ENCODE assay signal across 14 mouse cellular contexts in genomic region chr3:52037260-52037659, GRCm38 (mm10).
"Had no signal": no experiment of that assay in that cellular context is flagged by ENCODE, and none has a peak within 500 bp of the region (broad histone marks: within the 10 kb centered on the region; RNA-seq: fewer than 3 reads in every experiment).

No protein-coding gene starts in this region.

- H3K27ac ChIP-seq: limb, embryonic 12.5 days; liver, embryonic 14.5 days; midbrain, embryonic 12.5 days; neural tube, embryonic 13.5 days had no signal

- H3K27me3 ChIP-seq: limb, embryonic 12.5 days; midbrain, embryonic 12.5 days; neural tube, embryonic 13.5 days had no signal

- ATAC-seq: inflammation-experienced regulatory T-cells, adult 6 months; intestine, postnatal 0 days; midbrain, embryonic 16.5 days had no signal

- H3K9ac ChIP-seq: limb, embryonic 12.5 days; liver, embryonic 14.5 days; midbrain, embryonic 12.5 days; neural tube, embryonic 13.5 days had no signal

- DNase-seq: layer of hippocampus, postnatal 36 days; lung, adult 18-20 months; retina, postnatal 1 day; right cerebral cortex, postnatal 4 days; spleen, adult 18-20 months; thymus, adult 2 months; thymus, postnatal 25 days had no signal

- H3K4me2 ChIP-seq: limb, embryonic 12.5 days; midbrain, embryonic 12.5 days; neural tube, embryonic 13.5 days had no signal

- H3K36me3 ChIP-seq: limb, embryonic 12.5 days; midbrain, embryonic 12.5 days; neural tube, embryonic 13.5 days had no signal

- H3K4me3 ChIP-seq: limb, embryonic 12.5 days; midbrain, embryonic 12.5 days; neural tube, embryonic 13.5 days had no signal

- H3K9me3 ChIP-seq: limb, embryonic 12.5 days; midbrain, embryonic 12.5 days; neural tube, embryonic 13.5 days had no signal
